Mouse (Mus musculus): Measurements from ENCODE around the gene Chek2. TPM values are rescaled to one million over a fixed set of nuclear protein-coding genes. Genes with fewer than 3 reads are reported as not detected.
"Not testable (repeated sequence)": the region's sequence is repeated elsewhere in the genome, so short reads cannot be mapped to it uniquely, and the experiment has no call there.

The Chek2 gene
- polyA plus RNA-seq, 1 experiment from 2014 or later, result 62.6 TPM

DNA sequence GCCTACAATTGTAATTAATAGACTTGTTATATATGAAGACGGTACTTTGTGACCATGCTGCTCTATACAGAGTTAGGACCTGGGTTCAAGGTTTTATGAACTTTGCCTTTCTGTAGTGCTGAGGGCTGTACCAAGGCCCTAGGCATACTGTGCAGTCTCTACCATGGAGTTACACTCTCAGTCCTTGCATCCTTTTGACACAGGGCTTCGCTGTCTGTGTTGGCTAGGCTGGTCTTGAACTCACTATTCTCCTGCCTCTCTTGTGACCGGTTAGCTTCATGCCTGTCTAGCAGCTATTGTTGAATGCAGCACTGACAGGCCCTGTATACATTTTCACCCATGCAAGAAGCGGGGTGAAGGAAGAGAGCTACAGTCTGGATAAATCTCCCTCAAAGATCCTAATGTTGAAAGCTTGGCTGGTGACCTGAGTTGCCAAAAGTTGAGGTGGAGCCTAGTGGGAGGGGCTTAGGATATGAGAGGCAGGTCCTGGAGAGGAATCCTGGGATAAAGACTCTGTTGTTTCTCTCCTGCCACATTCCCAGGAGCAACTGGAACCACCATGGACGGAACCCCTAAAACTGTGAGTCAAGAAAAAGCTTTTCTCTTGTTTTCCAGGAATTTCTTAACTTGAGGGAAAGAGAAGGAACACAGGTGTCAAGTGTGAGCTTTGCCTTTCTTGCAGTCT is 8.6 kb upstream of the Chek2 start:
- ATAC-seq (replicated peaks; ENCODE audit: low FRiP score), result no peak
- H3K27ac ChIP-seq (ENCODE audit: low read depth, low read length), result no peak overlapping the region

DNA sequence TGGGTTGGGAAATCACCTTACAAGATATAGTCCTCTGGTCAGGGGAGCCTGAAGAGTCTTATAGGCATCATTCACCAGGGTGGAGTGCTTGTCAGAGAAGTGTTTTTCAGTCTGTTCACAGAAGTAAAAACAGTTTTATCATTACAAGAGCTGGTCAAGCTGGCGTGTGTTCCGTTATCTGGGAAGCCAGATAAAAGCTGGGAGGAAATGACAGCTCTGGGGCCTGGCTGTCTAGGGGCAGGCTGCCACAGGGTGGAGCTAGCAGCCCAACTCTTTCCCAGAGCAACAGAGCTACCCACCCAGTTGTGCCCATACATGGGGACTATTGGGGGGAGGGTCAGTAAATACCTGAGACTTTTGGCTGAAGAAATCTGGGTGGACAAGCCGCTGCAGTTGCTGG is 3.8 kb upstream of the Chek2 start:
- peak overlapping the region; percentile 88 for H3K27ac ChIP-seq (ENCODE audit: low read depth, low read length)
- peak overlapping the region; percentile 43 for H3K9ac ChIP-seq (ENCODE audit: low read depth, low read length)
- peak overlapping the region; percentile 11; the same call in 1 of the 2 replicates for H3K4me3 ChIP-seq (ENCODE audit: low read depth, low read length)
- no peaks in the 10 kb centered on the region for H3K27me3 ChIP-seq (replicated peaks; ENCODE audit: control insufficient read depth, insufficient read depth, low read length)
- H3K36me3 ChIP-seq (ENCODE audit: control insufficient read depth, insufficient read depth, low read length), result peaks cover 4% of the 10 kb centered on the region; the same call in 1 of the 2 replicates
- H3K4me2 ChIP-seq, result peak overlapping the region; percentile 52
- peak; percentile 82 for ATAC-seq (replicated peaks; ENCODE audit: low FRiP score)
- WGBS, result 3% methylated on average over 3 of the region's 3 CpGs
- peaks cover 27% of the 10 kb centered on the region for H3K4me1 ChIP-seq (replicated peaks; ENCODE audit: control insufficient read depth, insufficient read depth, low read length)
- no peaks in the 10 kb centered on the region for H3K9me3 ChIP-seq (ENCODE audit: control insufficient read depth, low read length)
- peak; percentile 70 for DNase-seq (ENCODE audit: low spot score)

More for the DNA sequence above, 8.6 kb upstream of the Chek2 start:
- Histone ChIP-seq H3K4me1 (replicated peaks; ENCODE audit: control insufficient read depth, insufficient read depth, low read length) (peaks cover 11% of the 10 kb centered on the region; the same call in 1 of the 2 replicates), H3K27me3 (replicated peaks; ENCODE audit: control insufficient read depth, insufficient read depth, low read length) (no peaks in the 10 kb centered on the region), H3K36me3 (ENCODE audit: control insufficient read depth, insufficient read depth, low read length) (peaks cover 4% of the 10 kb centered on the region; the same call in 1 of the 2 replicates), H3K4me2 (no peak overlapping the region), H3K9ac (ENCODE audit: low read depth, low read length) (no peak overlapping the region), H3K9me3 (ENCODE audit: control insufficient read depth, low read length) (no peaks in the 10 kb centered on the region), H3K4me3 (ENCODE audit: low read depth, low read length) (no peak overlapping the region)
- WGBS, result 92% methylated on average over 5 of the region's 5 CpGs
- no peak for DNase-seq (ENCODE audit: low spot score)

DNA sequence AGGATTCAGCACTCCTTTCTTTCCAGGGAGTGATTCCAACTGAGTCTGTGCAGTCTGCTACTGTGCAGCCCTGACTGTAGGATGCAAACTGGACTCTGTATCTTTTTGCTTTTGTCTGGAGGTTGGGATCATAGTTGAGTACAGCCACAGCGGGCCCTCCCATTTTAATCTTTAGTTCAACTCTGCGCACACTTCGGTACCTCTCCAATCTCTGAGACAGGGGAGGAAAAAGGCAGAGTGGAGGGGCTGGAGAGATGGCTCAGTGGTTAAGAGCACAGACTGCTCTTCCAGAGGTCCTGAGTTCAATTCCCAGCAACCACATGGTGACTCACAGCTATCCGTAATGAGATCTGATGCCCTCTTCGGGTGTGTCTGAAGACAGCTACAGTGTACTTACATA is 1.8 kb upstream of the Chek2 start:
- WGBS, result 47% methylated on average over 5 of the region's 5 CpGs

DNA sequence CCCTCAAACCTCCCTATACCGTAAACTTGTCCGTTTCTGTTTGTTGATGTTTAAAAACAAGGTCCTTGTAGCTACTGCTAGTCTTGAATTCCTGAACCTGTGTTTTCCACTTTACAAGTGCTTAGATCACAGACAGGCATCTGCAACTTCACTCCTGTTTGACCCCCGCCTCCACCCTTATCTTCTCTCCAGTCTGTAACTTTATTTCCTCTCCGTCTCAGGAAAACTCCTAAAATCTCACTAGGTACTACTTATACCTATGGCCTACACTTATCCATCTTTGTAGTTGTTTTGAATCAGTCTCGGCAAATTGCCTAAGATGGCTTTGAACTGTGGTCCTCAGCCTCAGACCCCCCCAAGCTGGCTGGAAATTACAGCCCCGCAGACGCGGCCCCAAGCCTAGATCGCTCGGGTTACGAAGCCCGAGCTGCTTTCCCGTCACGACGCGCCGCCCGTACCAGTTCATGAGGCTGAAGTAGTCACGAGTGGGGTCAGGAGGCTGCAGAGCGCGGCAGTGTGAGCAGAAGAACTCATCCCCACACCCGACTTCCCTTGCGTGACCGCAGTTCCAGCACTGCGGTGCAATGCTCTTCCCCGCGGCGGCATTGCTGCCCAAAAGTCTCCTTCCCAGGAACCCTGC is 621 bp upstream of the Chek2 start:
- peak overlapping the region; percentile 91 for H3K9ac ChIP-seq (ENCODE audit: low read depth, low read length)
- ATAC-seq (replicated peaks; ENCODE audit: low FRiP score) (peak; percentile 16), DNase-seq (ENCODE audit: low spot score) (no peak)
- peak overlapping the region; percentile 88 for H3K27ac ChIP-seq (ENCODE audit: low read depth, low read length)
- peak overlapping the region; percentile 79 for H3K4me2 ChIP-seq
- no peaks in the 10 kb centered on the region for H3K9me3 ChIP-seq (ENCODE audit: control insufficient read depth, low read length)
- H3K4me1 ChIP-seq (replicated peaks; ENCODE audit: control insufficient read depth, insufficient read depth, low read length), result peaks cover 37% of the 10 kb centered on the region
- H3K4me3 ChIP-seq (ENCODE audit: low read depth, low read length), result peak overlapping the region; percentile 87
- H3K36me3 ChIP-seq (ENCODE audit: control insufficient read depth, insufficient read depth, low read length), result peaks cover 12% of the 10 kb centered on the region
- 4% methylated on average over 28 of the region's 28 CpGs for WGBS
- no peaks in the 10 kb centered on the region for H3K27me3 ChIP-seq (replicated peaks; ENCODE audit: control insufficient read depth, insufficient read depth, low read length)

More for the DNA sequence above, 1.8 kb upstream of the Chek2 start:
- Histone ChIP-seq H3K36me3 (ENCODE audit: control insufficient read depth, insufficient read depth, low read length) (peaks cover 10% of the 10 kb centered on the region), H3K4me1 (replicated peaks; ENCODE audit: control insufficient read depth, insufficient read depth, low read length) (peaks cover 37% of the 10 kb centered on the region), H3K27ac (ENCODE audit: low read depth, low read length) (peak overlapping the region; percentile 88), H3K4me3 (ENCODE audit: low read depth, low read length) (peak overlapping the region; percentile 87; the same call in 1 of the 2 replicates), H3K4me2 (peak overlapping the region; percentile 79)
- not testable (repeated sequence) for DNase-seq (ENCODE audit: low spot score); H3K9ac ChIP-seq (ENCODE audit: low read depth, low read length); ATAC-seq (replicated peaks; ENCODE audit: low FRiP score); H3K27me3 ChIP-seq (replicated peaks; ENCODE audit: control insufficient read depth, insufficient read depth, low read length); H3K9me3 ChIP-seq (ENCODE audit: control insufficient read depth, low read length)

GRCm38 (mm10) chr5:110840465-110840864 is 686 bp downstream of the Chek2 start:
- Histone ChIP-seq H3K4me3 (ENCODE audit: low read depth, low read length) (peak overlapping the region; percentile 87), H3K9me3 (ENCODE audit: control insufficient read depth, low read length) (no peaks in the 10 kb centered on the region), H3K4me1 (replicated peaks; ENCODE audit: control insufficient read depth, insufficient read depth, low read length) (peaks cover 31% of the 10 kb centered on the region), H3K9ac (ENCODE audit: low read depth, low read length) (peak overlapping the region; percentile 83), H3K4me2 (peak overlapping the region; percentile 79), H3K27ac (ENCODE audit: low read depth, low read length) (peak overlapping the region; percentile 79), H3K36me3 (ENCODE audit: control insufficient read depth, insufficient read depth, low read length) (peaks cover 20% of the 10 kb centered on the region), H3K27me3 (replicated peaks; ENCODE audit: control insufficient read depth, insufficient read depth, low read length) (no peaks in the 10 kb centered on the region)
- ATAC-seq (replicated peaks; ENCODE audit: low FRiP score) (no peak), DNase-seq (ENCODE audit: low spot score) (no peak)
- 6% methylated on average over 4 of the region's 4 CpGs for WGBS

DNA sequence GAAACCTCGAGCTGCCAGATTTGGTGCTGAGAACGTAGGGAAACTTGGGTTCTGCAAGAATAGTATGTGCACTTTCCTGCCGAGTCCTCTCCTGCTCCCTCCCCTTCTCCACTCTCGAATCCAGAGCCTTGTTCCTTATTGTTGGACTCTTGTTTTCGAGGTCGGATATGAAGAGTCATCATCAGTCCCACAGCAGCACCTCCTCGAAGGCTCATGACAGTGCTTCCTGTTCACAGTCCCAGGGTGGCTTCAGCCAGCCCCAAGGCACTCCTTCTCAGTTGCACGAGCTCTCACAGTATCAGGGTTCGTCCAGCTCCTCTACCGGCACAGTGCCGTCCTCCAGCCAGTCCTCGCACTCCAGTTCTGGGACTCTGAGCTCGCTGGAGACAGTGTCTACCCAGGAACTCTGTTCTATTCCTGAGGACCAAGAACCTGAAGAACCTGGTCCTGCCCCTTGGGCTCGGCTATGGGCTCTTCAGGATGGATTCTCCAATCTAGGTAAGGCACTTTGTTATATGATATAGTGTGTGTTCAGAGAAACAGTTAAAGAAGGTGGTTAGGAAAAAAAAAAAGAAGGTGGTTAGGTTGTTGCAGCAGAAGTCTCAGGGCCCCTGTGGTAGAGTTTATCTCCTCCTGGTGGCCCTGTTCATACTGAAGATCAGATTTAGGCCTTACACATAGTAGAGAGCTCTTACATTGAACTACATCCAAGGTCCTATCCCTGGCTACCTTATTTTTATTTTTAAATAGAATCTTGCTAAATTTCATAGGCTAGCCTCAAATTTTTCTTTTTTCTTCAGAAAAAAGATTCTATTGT is 1.5 kb downstream of the Chek2 start:
- Histone ChIP-seq H3K27me3 (replicated peaks; ENCODE audit: control insufficient read depth, insufficient read depth, low read length) (no peaks in the 10 kb centered on the region), H3K4me3 (ENCODE audit: low read depth, low read length) (peak overlapping the region; percentile 87), H3K9me3 (ENCODE audit: control insufficient read depth, low read length) (no peaks in the 10 kb centered on the region), H3K27ac (ENCODE audit: low read depth, low read length) (no peak overlapping the region), H3K4me1 (replicated peaks; ENCODE audit: control insufficient read depth, insufficient read depth, low read length) (peaks cover 26% of the 10 kb centered on the region), H3K9ac (ENCODE audit: low read depth, low read length) (no peak overlapping the region), H3K36me3 (ENCODE audit: control insufficient read depth, insufficient read depth, low read length) (peaks cover 26% of the 10 kb centered on the region), H3K4me2 (peak overlapping the region; percentile 79)
- WGBS, result 76% methylated on average over 14 of the region's 14 CpGs
- ATAC-seq (replicated peaks; ENCODE audit: low FRiP score), result no peak
- DNase-seq (ENCODE audit: low spot score), result no peak

DNA sequence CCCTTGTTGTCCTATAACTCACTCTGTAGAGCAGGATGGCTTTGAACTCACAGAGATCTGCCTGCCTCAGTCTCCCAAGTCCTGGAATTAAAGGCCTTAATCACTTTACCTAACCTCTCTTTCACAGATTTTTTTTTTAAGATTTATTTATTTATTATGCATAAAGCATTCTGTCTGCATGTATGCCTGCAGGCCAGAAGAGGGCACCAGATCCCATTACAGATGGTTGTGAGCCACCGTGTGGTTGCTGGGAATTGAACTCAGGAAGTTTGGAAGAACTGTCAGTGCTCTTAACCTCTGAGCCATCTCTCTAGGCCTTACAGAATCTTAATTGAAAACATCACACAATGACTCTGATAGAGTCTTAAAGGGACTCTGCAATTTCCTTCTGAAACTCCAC is 13.2 kb downstream of the Chek2 start:
- no peaks in the 10 kb centered on the region for H3K27me3 ChIP-seq (replicated peaks; ENCODE audit: control insufficient read depth, insufficient read depth, low read length)
- H3K4me1 ChIP-seq (replicated peaks; ENCODE audit: control insufficient read depth, insufficient read depth, low read length), result no peaks in the 10 kb centered on the region
- no peaks in the 10 kb centered on the region for H3K9me3 ChIP-seq (ENCODE audit: control insufficient read depth, low read length)
- DNase-seq (ENCODE audit: low spot score) (no peak), ATAC-seq (replicated peaks; ENCODE audit: low FRiP score) (no peak)
- no peak overlapping the region for H3K4me3 ChIP-seq (ENCODE audit: low read depth, low read length)
- no peak overlapping the region for H3K4me2 ChIP-seq
- no peak overlapping the region for H3K9ac ChIP-seq (ENCODE audit: low read depth, low read length)
- WGBS, result 67% methylated on average over 1 of the region's 1 CpGs
- H3K36me3 ChIP-seq (ENCODE audit: control insufficient read depth, insufficient read depth, low read length), result peaks cover 27% of the 10 kb centered on the region; the same call in 1 of the 2 replicates
- H3K27ac ChIP-seq (ENCODE audit: low read depth, low read length), result no peak overlapping the region

DNA sequence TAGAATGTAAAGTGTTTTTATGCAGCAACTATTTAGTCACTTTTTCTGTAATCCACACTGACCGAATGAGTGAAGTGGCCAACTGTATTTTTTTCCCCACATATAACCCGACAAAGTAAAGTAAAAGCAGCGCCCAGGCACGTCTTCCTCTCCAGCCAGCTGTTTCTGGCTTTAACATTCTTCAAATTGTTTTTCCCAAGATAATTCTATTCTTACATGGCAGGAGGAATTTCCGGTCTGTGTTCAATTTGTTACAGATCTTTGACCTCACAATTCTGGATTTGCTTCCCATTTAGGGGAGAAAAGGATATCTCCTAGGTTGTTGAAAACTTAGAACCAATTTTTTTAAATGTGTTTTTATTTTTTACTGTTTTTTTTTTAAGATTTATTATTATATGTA is 17.3 kb downstream of the Chek2 start:
- WGBS, result 77% methylated on average over 5 of the region's 5 CpGs
- Histone ChIP-seq H3K4me3 (ENCODE audit: low read depth, low read length) (no peak overlapping the region), H3K9me3 (ENCODE audit: control insufficient read depth, low read length) (no peaks in the 10 kb centered on the region), H3K27me3 (replicated peaks; ENCODE audit: control insufficient read depth, insufficient read depth, low read length) (no peaks in the 10 kb centered on the region), H3K9ac (ENCODE audit: low read depth, low read length) (no peak overlapping the region), H3K36me3 (ENCODE audit: control insufficient read depth, insufficient read depth, low read length) (peaks cover 21% of the 10 kb centered on the region), H3K27ac (ENCODE audit: low read depth, low read length) (no peak overlapping the region), H3K4me1 (replicated peaks; ENCODE audit: control insufficient read depth, insufficient read depth, low read length) (0 out of 2 replicates have a peak, but pooled peaks cover 3% of the 10 kb centered on the region), H3K4me2 (no peak overlapping the region)
- ATAC-seq (replicated peaks; ENCODE audit: low FRiP score) (no peak), DNase-seq (ENCODE audit: low spot score) (no peak)
